Mouse (Mus musculus) intestine, embryonic 15.5 days (tissue): ENCODE results near the gene Atp8b2. TPM values are rescaled to one million over a fixed set of nuclear protein-coding genes. Genes with fewer than 3 reads are reported as not detected.

Experiments
- ATAC-seq: fragments of 200-750 bp; cut with Nextera tagmentation; 2 replicates; pipeline ENCODE4 v1.8.0; 2017; ENCODE audit warnings: moderate TSS enrichment, moderate library complexity
- H3K27ac ChIP-seq: fragments of 300-500 bp; sonication (generic); 2 replicates; pipeline ENCODE4 v1.5.1; 2015; ENCODE audit warnings: mild to moderate bottlenecking, inconsistent platforms
- H3K27me3 ChIP-seq: fragments of 300-500 bp; sonication (generic); replicated peaks from 2 replicates; pipeline ENCODE4 v1.6.1; 2015; ENCODE audit warnings: inconsistent platforms
- H3K36me3 ChIP-seq: fragments of 300-500 bp; sonication (generic); 2 replicates; pipeline ENCODE4 v1.6.1; 2015; ENCODE audit warnings: inconsistent platforms
- H3K4me1 ChIP-seq: fragments of 300-500 bp; sonication (generic); replicated peaks from 2 replicates; pipeline ENCODE4 v1.6.1; 2015; ENCODE audit warnings: inconsistent platforms
- H3K4me2 ChIP-seq: fragments of 300-500 bp; sonication (generic); replicated peaks from 2 replicates; pipeline ENCODE4 v1.6.1; 2015; ENCODE audit warnings: mild to moderate bottlenecking, inconsistent platforms
- H3K4me3 ChIP-seq: fragments of 300-500 bp; sonication (generic); replicated peaks from 2 replicates; pipeline ENCODE4 v1.5.1; 2015; ENCODE audit warnings: inconsistent platforms
- H3K9ac ChIP-seq: fragments of 300-500 bp; sonication (generic); 2 replicates; pipeline ENCODE4 v1.6.1; 2015; ENCODE audit warnings: inconsistent platforms
- H3K9me3 ChIP-seq: fragments of 300-500 bp; sonication (generic); 2 replicates; pipeline ENCODE4 v1.6.1; 2016; ENCODE audit warnings: inconsistent platforms
- WGBS: fragments of 180-500 bp; shearing (Covaris S2); methylation state at CpG from one replicate; pipeline ENCODE4 v1.1.7; 2015; 5-methylcytosine and 5-hydroxymethylcytosine counted together
- polyA plus RNA-seq: library from polyadenylated mRNA; unstranded; fragments of >200 nt; fragmentation: Nextera tagmentation; extraction: Ambion mirVana; gene quantifications from 2 replicates; pipeline ENCODE4 v1.2.1, GENCODE M21; 2015

Gene Atp8b2
- 8.4 and 10.5 TPM in 2 replicates for polyA plus RNA-seq

DNA sequence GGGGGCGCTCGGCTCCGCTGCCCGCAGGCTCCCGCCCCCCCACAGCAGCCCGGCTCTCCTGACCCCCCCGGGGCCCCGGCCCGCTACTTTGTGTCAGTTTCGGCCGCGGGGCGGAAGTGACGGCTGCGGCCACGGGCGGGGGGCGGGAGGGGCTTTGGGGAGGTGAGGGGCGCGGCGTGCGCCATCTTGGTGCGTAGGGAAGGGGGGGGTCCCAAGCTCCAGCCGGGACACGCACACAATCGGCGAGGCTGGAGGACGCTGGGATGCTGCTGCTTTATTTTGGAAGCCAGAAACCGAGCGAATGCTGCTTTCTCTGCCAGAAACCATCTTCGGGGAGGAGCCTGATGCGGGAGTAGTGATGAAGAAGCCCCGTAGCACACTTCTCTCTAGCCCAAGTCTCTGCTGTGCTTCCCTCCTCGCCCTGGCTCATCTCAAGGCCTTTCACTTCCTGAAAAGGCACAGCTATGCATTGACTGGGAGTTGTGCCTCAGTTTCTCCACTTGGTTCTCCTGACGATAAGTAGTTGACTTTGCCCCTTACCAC is at the start of gene Atp8b2:
Gene Atp8b2 (minus strand): TSS at position 288 of the 543 bp plus-strand sequence.
- Histone ChIP-seq H3K27ac (peak within 1 kb of the TSS; percentile 95), H3K36me3 (peaks cover 3% of the 10 kb centered on the region), H3K9ac (peak within 1 kb of the TSS; percentile 95), H3K4me3 (peak within 1 kb of the TSS; percentile 86), H3K4me1 (peaks cover 28% of the 10 kb centered on the region), H3K4me2 (peak within 1 kb of the TSS; percentile 97), H3K27me3 (no peaks in the 10 kb centered on the region), H3K9me3 (no peaks in the 10 kb centered on the region)
- ATAC-seq, result peak; percentile 64
- 1% methylated on average over 31 of the region's 35 CpGs for WGBS

DNA sequence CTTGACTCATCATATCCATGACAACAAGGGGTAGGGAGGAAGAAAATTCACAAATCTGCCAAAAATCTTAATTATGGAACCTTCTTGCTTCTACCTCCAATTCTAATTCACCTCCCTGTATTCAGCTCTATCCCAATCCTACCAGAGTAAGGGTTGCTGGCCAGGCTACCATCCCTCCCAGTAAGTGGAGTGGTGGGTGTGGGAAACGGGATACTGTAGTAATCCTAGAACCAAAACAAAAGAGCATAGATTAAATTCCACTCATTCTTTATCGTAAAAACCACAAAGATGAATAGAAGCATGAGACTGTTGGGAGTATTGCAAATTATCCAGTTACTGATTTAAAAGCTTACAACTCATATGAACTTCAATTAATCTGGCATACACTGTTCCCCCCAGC is 47.0 kb upstream of the Atp8b2 start:
- Histone ChIP-seq H3K4me3 (no peak overlapping the region), H3K4me1 (no peaks in the 10 kb centered on the region), H3K27ac (no peak overlapping the region), H3K9ac (no peak overlapping the region), H3K9me3 (no peaks in the 10 kb centered on the region), H3K4me2 (no peak overlapping the region), H3K27me3 (no peaks in the 10 kb centered on the region), H3K36me3 (peaks cover 57% of the 10 kb centered on the region)
- no peak for ATAC-seq
- 73% methylated on average over 2 of the region's 2 CpGs for WGBS

DNA sequence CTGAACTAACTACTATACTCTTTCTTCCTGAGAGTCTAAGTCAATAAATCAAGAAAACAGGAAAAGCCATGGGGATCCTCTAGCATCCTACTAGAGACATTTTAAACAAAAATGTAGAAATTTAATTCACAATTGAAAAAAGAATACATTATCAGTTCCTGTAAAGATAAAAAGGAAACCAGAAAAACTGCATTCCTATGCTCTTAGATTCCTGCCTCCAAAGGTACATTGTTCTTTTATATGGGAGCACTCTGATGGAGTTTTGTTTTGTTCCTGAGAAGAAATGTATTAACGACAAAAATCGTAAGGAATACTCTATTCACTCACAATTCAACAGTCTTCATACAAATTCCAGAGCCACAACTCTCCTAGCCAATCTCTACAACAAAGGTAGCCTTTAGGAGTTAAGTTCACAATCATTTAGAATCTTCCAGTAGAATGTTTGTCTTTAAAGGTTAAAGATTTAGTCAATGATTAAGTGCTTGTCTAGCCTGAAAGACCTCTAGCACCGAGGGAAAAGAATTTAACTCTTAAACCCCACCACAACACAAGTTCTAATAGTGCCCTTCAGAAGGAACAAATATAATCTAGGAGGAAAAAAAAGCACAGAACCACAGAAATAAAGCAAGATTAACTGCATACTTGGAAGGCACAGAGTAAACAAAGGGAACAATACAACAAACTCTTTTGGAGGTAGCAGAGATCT is 40.9 kb upstream of the Atp8b2 start:
- no peaks in the 10 kb centered on the region for H3K27me3 ChIP-seq
- H3K4me1 ChIP-seq, result 0 out of 2 replicates have a peak, but pooled peaks cover 2% of the 10 kb centered on the region
- H3K9ac ChIP-seq, result no peak overlapping the region
- H3K9me3 ChIP-seq, result no peaks in the 10 kb centered on the region
- no peak overlapping the region for H3K27ac ChIP-seq
- no peak overlapping the region for H3K4me2 ChIP-seq
- WGBS, result 33% methylated on average over 3 of the region's 3 CpGs
- no peak overlapping the region for H3K4me3 ChIP-seq
- ATAC-seq, result no peak
- peaks cover 36% of the 10 kb centered on the region for H3K36me3 ChIP-seq

DNA sequence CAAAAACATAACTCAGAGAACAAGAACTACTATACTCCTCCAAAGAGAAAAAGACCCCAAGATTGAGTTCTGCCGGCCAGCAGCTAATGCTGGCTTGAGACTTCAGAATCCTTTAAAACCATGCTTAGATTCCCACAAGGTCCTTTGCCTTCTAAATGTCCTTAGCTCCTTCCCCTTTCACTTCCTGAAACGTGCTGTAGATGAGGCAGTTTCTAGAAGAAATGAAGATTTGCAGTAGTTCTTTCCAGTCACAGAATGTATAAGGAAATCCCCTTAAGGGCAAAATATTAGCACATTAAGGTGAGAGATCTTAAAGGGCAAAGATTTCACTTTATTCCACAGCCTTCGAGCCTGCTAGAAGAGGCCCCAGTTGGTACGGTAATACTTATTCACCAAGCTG is 36.5 kb upstream of the Atp8b2 start:
- Histone ChIP-seq H3K36me3 (peaks cover 17% of the 10 kb centered on the region), H3K27ac (no peak overlapping the region), H3K27me3 (no peaks in the 10 kb centered on the region), H3K9ac (no peak overlapping the region), H3K9me3 (no peaks in the 10 kb centered on the region), H3K4me3 (no peak overlapping the region), H3K4me1 (0 out of 2 replicates have a peak, but pooled peaks cover 7% of the 10 kb centered on the region), H3K4me2 (no peak overlapping the region)
- ATAC-seq, result no peak
- 81% methylated on average over 4 of the region's 4 CpGs for WGBS

DNA sequence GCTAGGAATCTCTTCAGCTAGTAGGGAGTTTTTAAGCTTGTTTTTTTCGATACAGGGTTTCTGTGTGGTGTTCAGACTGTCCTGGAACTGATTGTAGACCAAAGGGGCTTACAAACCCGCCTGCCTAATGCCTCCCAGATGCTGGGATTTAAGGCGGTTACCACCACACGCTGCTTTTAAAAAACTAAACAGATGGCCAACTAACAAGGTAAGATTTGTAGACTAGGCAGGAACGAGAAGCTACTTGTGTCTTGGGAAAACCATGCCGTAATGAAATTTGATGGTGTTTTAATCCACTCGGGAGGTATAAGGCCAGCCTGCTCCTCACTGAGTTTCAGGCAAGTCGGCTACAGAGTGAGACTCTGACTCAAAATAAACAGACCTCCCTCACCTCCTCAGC is 35.8 kb upstream of the Atp8b2 start:
- peaks cover 17% of the 10 kb centered on the region for H3K36me3 ChIP-seq
- WGBS, result 15% methylated on average over 8 of the region's 8 CpGs
- H3K4me1 ChIP-seq, result 0 out of 2 replicates have a peak, but pooled peaks cover 7% of the 10 kb centered on the region
- ATAC-seq, result no peak; the same call in 1 of the 2 replicates
- no peaks in the 10 kb centered on the region for H3K9me3 ChIP-seq
- H3K4me3 ChIP-seq, result peak overlapping the region; percentile 67
- H3K27me3 ChIP-seq, result no peaks in the 10 kb centered on the region
- peak overlapping the region; percentile 78 for H3K9ac ChIP-seq
- H3K4me2 ChIP-seq, result peak overlapping the region; percentile 89
- peak overlapping the region; percentile 95 for H3K27ac ChIP-seq

DNA sequence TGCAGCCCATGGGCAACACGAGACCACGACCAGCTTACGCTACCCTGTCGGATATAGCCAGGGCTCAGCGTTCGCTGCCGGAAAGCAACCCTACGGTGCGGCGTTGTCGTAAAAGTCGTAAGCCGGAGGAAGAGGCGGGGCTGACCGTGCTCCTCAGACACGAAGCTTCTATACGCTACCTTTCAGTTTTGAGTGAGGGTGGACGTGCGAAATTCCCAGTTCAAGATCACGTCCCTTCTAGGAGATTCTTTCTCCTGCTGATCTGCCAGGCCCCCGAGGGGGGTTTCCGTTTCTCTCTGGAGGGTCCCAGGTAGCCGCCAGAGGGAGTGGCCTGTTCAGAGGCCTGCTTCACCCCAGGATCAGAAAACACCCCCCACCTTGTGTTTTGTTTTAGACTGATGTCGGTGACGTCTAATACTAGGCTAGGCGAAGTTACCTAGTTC is 35.3 kb upstream of the Atp8b2 start, which contains the start of gene Hax1:
Gene Hax1 (minus strand): TSS at position 169 of the 443 bp plus-strand sequence.
- Histone ChIP-seq H3K4me3 (peak within 1 kb of the TSS; percentile 67), H3K4me2 (peak within 1 kb of the TSS; percentile 89), H3K27ac (peak within 1 kb of the TSS; percentile 95), H3K27me3 (no peaks in the 10 kb centered on the region), H3K4me1 (0 out of 2 replicates have a peak, but pooled peaks cover 7% of the 10 kb centered on the region), H3K9ac (peak within 1 kb of the TSS; percentile 78), H3K36me3 (peaks cover 17% of the 10 kb centered on the region), H3K9me3 (no peaks in the 10 kb centered on the region)
- WGBS, result under 1% methylated on average over 26 of the region's 26 CpGs
- ATAC-seq, result peak; percentile 95

DNA sequence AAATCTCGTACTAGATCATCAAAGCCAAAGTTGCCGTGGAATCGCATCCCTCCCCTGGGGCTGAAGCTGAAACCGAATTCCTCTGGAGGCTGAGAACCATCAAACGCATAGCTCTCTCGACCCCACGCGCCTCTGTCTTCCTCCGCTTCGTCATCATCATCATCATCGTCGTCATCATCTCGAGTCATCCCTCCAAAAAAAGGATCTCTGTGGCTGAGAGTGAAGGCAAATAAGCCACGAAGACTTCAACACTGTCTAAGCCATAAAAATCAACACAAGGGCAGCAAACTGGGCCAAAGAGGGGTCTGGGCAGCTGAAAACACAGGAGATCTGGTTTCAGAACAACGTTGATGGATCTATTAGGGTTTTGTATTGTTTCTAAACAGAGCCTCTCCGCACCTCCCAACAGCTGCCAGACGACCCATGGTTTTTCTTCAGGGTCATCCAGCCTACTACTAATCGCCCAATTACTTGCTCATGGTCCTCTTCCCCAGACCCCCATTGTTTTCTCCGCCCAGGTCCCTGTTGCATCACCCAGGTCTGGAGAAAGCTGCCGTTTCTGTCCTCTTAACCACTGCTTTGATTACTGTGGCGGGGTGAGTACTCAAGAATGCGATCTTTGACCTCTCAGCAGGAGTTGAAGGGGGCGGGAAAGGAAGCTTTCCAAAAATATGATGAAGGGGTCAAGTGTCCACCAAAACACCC is 34.6 kb upstream of the Atp8b2 start:
- Histone ChIP-seq H3K4me1 (0 out of 2 replicates have a peak, but pooled peaks cover 7% of the 10 kb centered on the region), H3K9me3 (no peaks in the 10 kb centered on the region), H3K4me3 (peak overlapping the region; percentile 67), H3K36me3 (peaks cover 17% of the 10 kb centered on the region), H3K9ac (peak overlapping the region; percentile 68), H3K4me2 (peak overlapping the region; percentile 89), H3K27me3 (no peaks in the 10 kb centered on the region), H3K27ac (peak overlapping the region; percentile 95)
- peak; percentile 81 for ATAC-seq
- 11% methylated on average over 23 of the region's 23 CpGs for WGBS

DNA sequence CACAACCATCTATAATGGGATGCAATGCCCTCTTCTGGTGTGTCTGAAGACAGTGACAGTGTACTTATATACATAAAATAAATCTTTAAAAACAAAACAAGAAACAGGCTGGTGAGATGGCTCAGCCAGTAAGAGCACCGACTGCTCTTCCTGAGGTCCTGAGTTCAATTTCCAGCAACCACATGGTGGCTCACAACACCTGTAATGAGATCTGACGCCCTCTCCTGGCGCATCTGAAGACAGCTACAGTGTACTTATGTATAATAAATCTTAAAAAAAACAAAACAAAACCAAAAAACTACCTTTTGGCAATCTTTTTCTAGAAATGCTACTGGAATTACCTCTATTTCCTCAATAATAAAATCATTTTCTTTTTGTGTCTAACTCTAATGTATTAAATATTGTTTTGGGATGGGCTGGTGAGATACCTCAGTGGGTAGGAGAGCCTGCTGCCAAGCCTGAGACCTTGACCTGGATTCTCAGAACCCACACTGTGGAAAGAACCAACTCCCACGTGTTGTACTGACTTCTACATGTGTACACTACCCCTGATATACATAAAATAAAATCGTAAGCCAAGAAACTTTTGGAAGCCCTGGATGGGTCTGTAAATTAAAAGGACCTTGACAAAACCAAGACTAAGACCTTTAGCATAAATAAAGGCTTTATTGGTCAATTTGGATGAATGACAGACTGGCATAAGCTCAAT is 31.7 kb upstream of the Atp8b2 start:
- no peak overlapping the region for H3K4me3 ChIP-seq
- 84% methylated on average over 5 of the region's 5 CpGs for WGBS
- no peak for ATAC-seq

DNA sequence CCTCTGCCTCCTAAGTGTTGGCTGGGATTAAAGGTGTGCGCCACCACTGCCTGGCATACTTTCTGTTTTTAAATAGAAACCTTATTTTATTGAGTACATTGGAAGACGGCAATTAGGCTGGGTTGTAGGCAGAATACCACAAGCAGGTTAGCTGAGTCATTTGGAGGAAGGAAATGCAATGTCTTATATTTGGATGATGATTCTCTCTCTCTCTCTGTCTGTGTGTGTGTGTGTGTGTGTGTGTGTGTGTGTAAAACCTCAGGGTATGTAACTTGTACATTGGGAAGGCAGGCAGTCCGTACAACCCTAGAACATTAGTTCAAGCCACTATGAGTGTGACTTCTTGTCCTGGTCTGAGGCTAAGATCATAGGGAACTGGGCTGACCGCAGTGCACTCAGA is 24.5 kb upstream of the Atp8b2 start:
- Histone ChIP-seq H3K27ac (no peak overlapping the region), H3K4me3 (no peak overlapping the region), H3K27me3 (no peaks in the 10 kb centered on the region), H3K4me1 (no peaks in the 10 kb centered on the region), H3K4me2 (no peak overlapping the region), H3K9me3 (no peaks in the 10 kb centered on the region), H3K9ac (no peak overlapping the region), H3K36me3 (no peaks in the 10 kb centered on the region)
- ATAC-seq, result no peak
- WGBS, result 86% methylated on average over 4 of the region's 4 CpGs

More for the DNA sequence above, 31.7 kb upstream of the Atp8b2 start:
- Histone ChIP-seq H3K27ac (no peak overlapping the region), H3K9me3 (no peaks in the 10 kb centered on the region), H3K4me1 (0 out of 2 replicates have a peak, but pooled peaks cover 7% of the 10 kb centered on the region), H3K4me2 (no peak overlapping the region), H3K9ac (no peak overlapping the region), H3K27me3 (no peaks in the 10 kb centered on the region), H3K36me3 (no peaks in the 10 kb centered on the region)

DNA sequence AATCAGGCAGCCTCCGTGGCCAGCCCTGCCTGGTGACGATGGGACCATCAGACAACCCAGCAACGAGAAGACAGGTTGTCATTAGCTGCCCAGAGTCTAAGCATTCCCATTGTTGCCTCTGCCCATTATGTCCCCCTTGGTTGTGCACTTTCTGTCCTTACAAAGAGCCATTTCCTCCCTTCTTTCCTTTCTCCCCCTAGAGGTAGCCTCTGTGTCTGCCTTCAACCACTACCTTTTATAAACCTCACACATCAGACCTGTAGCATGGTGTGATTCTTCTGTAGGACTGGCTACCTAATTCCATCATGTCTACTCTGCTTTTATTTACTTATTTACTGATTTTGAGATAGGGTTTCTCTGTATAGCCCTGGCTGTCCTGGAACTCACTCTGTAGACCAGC is 23.9 kb upstream of the Atp8b2 start:
- Histone ChIP-seq H3K4me3 (no peak overlapping the region), H3K27ac (no peak overlapping the region), H3K4me1 (no peaks in the 10 kb centered on the region), H3K9ac (no peak overlapping the region), H3K36me3 (no peaks in the 10 kb centered on the region), H3K4me2 (no peak overlapping the region), H3K9me3 (no peaks in the 10 kb centered on the region), H3K27me3 (no peaks in the 10 kb centered on the region)
- 57% methylated on average over 3 of the region's 3 CpGs for WGBS
- no peak for ATAC-seq

DNA sequence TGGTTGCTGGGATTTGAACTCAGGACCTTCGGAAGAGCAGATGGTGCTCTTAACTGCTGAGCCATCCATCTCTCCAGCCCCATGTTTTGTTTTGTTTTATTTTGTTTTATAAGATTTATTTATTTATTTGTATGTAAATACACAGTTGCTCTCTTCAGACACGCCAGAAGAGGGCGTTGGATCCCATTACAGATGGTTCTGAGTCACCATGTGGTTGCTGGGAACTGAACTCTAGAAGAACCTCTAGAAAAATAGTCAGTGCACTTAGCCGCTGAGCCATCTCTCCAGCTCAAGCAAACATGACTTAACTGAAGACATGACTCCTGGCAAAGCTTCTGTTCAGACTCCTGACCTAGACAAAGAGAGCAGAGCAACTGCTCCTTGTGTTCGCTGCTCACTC is 19.1 kb upstream of the Atp8b2 start:
- Histone ChIP-seq H3K4me1 (no peaks in the 10 kb centered on the region), H3K4me2 (no peak overlapping the region), H3K9me3 (no peaks in the 10 kb centered on the region), H3K27me3 (no peaks in the 10 kb centered on the region), H3K4me3 (no peak overlapping the region), H3K9ac (no peak overlapping the region), H3K36me3 (no peaks in the 10 kb centered on the region), H3K27ac (no peak overlapping the region)
- ATAC-seq, result no peak
- WGBS, result 72% methylated on average over 5 of the region's 5 CpGs

DNA sequence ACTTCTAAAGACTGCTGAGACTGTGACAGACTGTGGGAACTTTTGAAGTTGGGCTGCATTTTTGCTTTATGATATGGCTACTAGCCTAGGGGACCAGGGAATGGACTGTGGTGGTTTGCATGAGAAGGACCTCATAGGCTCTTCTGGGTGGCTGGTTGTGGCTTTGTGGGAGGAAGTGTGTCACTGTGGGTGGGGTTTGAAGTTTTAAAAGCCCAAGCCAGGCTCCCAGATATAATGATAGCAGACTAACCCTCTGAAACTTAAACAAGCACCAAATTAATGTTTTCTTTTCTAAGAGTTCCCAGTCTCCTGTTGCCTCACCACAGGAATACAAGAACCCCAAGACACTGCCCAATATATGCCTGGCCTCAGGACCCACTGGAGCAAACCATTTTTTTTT is 13.6 kb upstream of the Atp8b2 start:
- H3K9ac ChIP-seq, result no peak overlapping the region
- H3K4me2 ChIP-seq, result no peak overlapping the region
- H3K9me3 ChIP-seq, result no peaks in the 10 kb centered on the region
- H3K4me1 ChIP-seq, result no peaks in the 10 kb centered on the region
- H3K27ac ChIP-seq, result no peak overlapping the region
- no peaks in the 10 kb centered on the region for H3K27me3 ChIP-seq
- ATAC-seq, result no peak
- no peak overlapping the region for H3K4me3 ChIP-seq
- no peaks in the 10 kb centered on the region for H3K36me3 ChIP-seq
